8 mouse cellular contexts compared by ENCODE assay signal in genomic region chr5:113208622-113209400, GRCm38 (mm10). TPM values are rescaled to one million over a fixed set of nuclear protein-coding genes. Genes with fewer than 3 reads are reported as not detected.
DNase-seq lines count a peak whose midpoint lies in the region; ATAC-seq lines count a peak whose summit lies in the region.

No protein-coding gene starts in this region.

- ATAC-seq in intestine, embryonic 14.5 days (replicated peaks; ENCODE audit: low FRiP score, low TSS enrichment, low read depth): 0 out of 2 replicates have a peak, but pooled peaks have one; percentile 28
- ATAC-seq in liver, embryonic 13.5 days (ENCODE audit: low read depth): no peak

- DNase-seq in layer of hippocampus, adult 11-12 months (ENCODE audit: low spot score): peak; percentile 72
- DNase-seq in layer of hippocampus, postnatal 25 days (ENCODE audit: extremely low spot score in 1 of 2, low spot score in 1 of 2): no peak
- DNase-seq in cerebellum, adult 8-10 months: peak; percentile 24
- peak; percentile 78 to 84 for DNase-seq in gastrocnemius, postnatal 36 days
- no peak for DNase-seq in intestine, embryonic 14.5 days (ENCODE audit: low spot score)
- no peak for DNase-seq in liver, embryonic 13.5 days
- peak; percentile 62 for DNase-seq in ovary, postnatal 36 days (ENCODE audit: low spot score)
- DNase-seq in spleen, postnatal 4 days (ENCODE audit: low spot score in 2 of 2): no peak

- H3K27ac ChIP-seq in intestine, embryonic 14.5 days (ENCODE audit: low read depth): peak overlapping the region; percentile 80
- peak overlapping the region; percentile 50; the same call in 1 of the 2 replicates for H3K27ac ChIP-seq in liver, embryonic 13.5 days

- H3K36me3 ChIP-seq in intestine, embryonic 14.5 days (ENCODE audit: control insufficient read depth, insufficient read depth, low read length): no peaks in the 10 kb centered on the region
- no peaks in the 10 kb centered on the region for H3K36me3 ChIP-seq in liver, embryonic 13.5 days

- 32% methylated on average over 11 of the region's 11 CpGs for WGBS in intestine, embryonic 14.5 days
- 51% methylated on average over 11 of the region's 11 CpGs for WGBS in liver, embryonic 13.5 days (ENCODE audit: insufficient replicate concordance)

- peak overlapping the region; percentile 14; the same call in 1 of the 2 replicates for H3K4me2 ChIP-seq in intestine, embryonic 14.5 days (ENCODE audit: low read length)
- no peak overlapping the region for H3K4me2 ChIP-seq in liver, embryonic 13.5 days

- no peak overlapping the region for H3K4me3 ChIP-seq in intestine, embryonic 14.5 days (ENCODE audit: low read depth, low read length)
- H3K4me3 ChIP-seq in liver, embryonic 13.5 days (replicated peaks): no peak overlapping the region

- intact Hi-C loops in gastrocnemius, postnatal 36 days (cut with DNase I): no loop called here

- peaks cover 30% of the 10 kb centered on the region for H3K4me1 ChIP-seq in intestine, embryonic 14.5 days (replicated peaks; ENCODE audit: control insufficient read depth, insufficient read depth, low read length)
- peaks cover 57% of the 10 kb centered on the region for H3K4me1 ChIP-seq in liver, embryonic 13.5 days (replicated peaks)

- no peaks in the 10 kb centered on the region for H3K27me3 ChIP-seq in intestine, embryonic 14.5 days (replicated peaks; ENCODE audit: control insufficient read depth, insufficient read depth, low read length)
- no peaks in the 10 kb centered on the region for H3K27me3 ChIP-seq in liver, embryonic 13.5 days

- no peak overlapping the region for H3K9ac ChIP-seq in intestine, embryonic 14.5 days (ENCODE audit: low read length)
- no peak overlapping the region for H3K9ac ChIP-seq in liver, embryonic 13.5 days

- H3K9me3 ChIP-seq in intestine, embryonic 14.5 days (ENCODE audit: control insufficient read depth, low read length): no peaks in the 10 kb centered on the region
- H3K9me3 ChIP-seq in liver, embryonic 13.5 days (replicated peaks): no peaks in the 10 kb centered on the region

RNA-seq across cellular contexts. Expression of gene 2900026A02Rik, which starts 12.2 kb away (rescaled TPM):
- total RNA-seq in layer of hippocampus, postnatal 25 days (2021): 10 to 100 TPM; 61.2 to 64.5 TPM
- 10 to 100 TPM; 22.3 to 23.0 TPM for total RNA-seq in gastrocnemius, postnatal 36 days (2021)
- 6.9 TPM in 2 replicates for polyA plus RNA-seq in intestine, embryonic 14.5 days (2014; fragmentation: Nextera tagmentation; extraction: Ambion mirVana)
- polyA plus RNA-seq in liver, embryonic 13.5 days (2015; fragmentation: Nextera tagmentation; extraction: Ambion mirVana): 0.98 and 1.2 TPM in 2 replicates

RNA-seq across cellular contexts. Expression of gene Tmem211, which starts 17.9 kb away (rescaled TPM):
- not detected for total RNA-seq in layer of hippocampus, postnatal 25 days (2021)
- not detected for total RNA-seq in gastrocnemius, postnatal 36 days (2021)
- not detected in 2 replicates for polyA plus RNA-seq in intestine, embryonic 14.5 days (2014; fragmentation: Nextera tagmentation; extraction: Ambion mirVana)
- not detected in 2 replicates for polyA plus RNA-seq in liver, embryonic 13.5 days (2015; fragmentation: Nextera tagmentation; extraction: Ambion mirVana)

Comparison
In these comparisons a context has a peak if more than half of its experiments do, and no peak if none do; other contexts are left out.
1. DNase-seq: peak in layer of hippocampus, adult 11-12 months (single experiment), cerebellum, adult 8-10 months (single experiment), gastrocnemius, postnatal 36 days (2 of 2) and ovary, postnatal 36 days (single experiment); none in layer of hippocampus, postnatal 25 days (0 of 2), intestine, embryonic 14.5 days (single experiment), liver, embryonic 13.5 days (single experiment) and spleen, postnatal 4 days (0 of 2).